Mouse (Mus musculus) cerebellum, adult 2 months (tissue): Measurements from ENCODE around the gene Gm49388.

ENCODE experiments used
- CTCF ChIP-seq: fragments of 200-500 bp; IDR thresholded peaks from 2 replicates; pipeline ENCODE4 v1.5.1; 2011; ENCODE audit warnings: low read depth, mild to moderate bottlenecking, control low read depth, low read length, moderate library complexity, borderline replicate concordance; ENCODE audit not compliant: insufficient read depth
- POLR2A ChIP-seq: fragments of 200-500 bp; IDR thresholded peaks from 2 replicates; pipeline ENCODE4 v1.6.1; 2011; ENCODE audit warnings: low read length, control low read depth, borderline replicate concordance; ENCODE audit not compliant: insufficient read depth

GRCm38 (mm10) chr7:127815116-127815665 is 29.8 kb downstream of the Gm49388 start:
- no peak for TF ChIP-seq CTCF
- TF ChIP-seq POLR2A, result no peak
